Mouse (Mus musculus): ENCODE data around the gene Pde6d. TPM values are rescaled to one million over a fixed set of nuclear protein-coding genes. Genes with fewer than 3 reads are reported as not detected.
A peak's percentile ranks its signal among the peaks of the same experiment; 100 is the strongest.
"Not testable (repeated sequence)": the region's sequence is repeated elsewhere in the genome, so short reads cannot be mapped to it uniquely, and the experiment has no call there.

Pde6d gene
- total RNA-seq, 1 experiment from 2014 or later: 36.9 TPM

- peak; percentile 96 for DNase-seq
Observed at GRCm38 (mm10) chr1:86526116-86526788, 56.2 kb downstream of the Pde6d start, which contains the start of gene Ptma. TSS of gene Ptma (plus strand) at chr1:86526726.

GRCm38 (mm10) chr1:86525499-86526115, 56.8 kb downstream of the Pde6d start:
- DNase-seq: no peak

GRCm38 (mm10) chr1:86524619-86525498, 57.6 kb downstream of the Pde6d start:
- peak; percentile 99 for DNase-seq

- no peak for DNase-seq
Observed at GRCm38 (mm10) chr1:86523776-86524618, 58.4 kb downstream of the Pde6d start.

- DNase-seq: peak; percentile 47
Observed at GRCm38 (mm10) chr1:86522286-86522871, 60.0 kb downstream of the Pde6d start.

GRCm38 (mm10) chr1:86520361-86520760, 62.1 kb downstream of the Pde6d start:
- peak; percentile 29 for DNase-seq

- DNase-seq: no peak
Observed at GRCm38 (mm10) chr1:86517076-86517475, 65.4 kb downstream of the Pde6d start.

GRCm38 (mm10) chr1:86515715-86516410, 66.6 kb downstream of the Pde6d start:
- DNase-seq: no peak

GRCm38 (mm10) chr1:86513031-86513430, 69.4 kb downstream of the Pde6d start:
- DNase-seq: not testable (repeated sequence)

GRCm38 (mm10) chr1:86512154-86512720, 70.2 kb downstream of the Pde6d start:
- no peak for DNase-seq

- DNase-seq: no peak
Observed at GRCm38 (mm10) chr1:86510676-86511441, 71.6 kb downstream of the Pde6d start.

- no peak for DNase-seq
Observed at GRCm38 (mm10) chr1:86510266-86510665, 72.2 kb downstream of the Pde6d start.

- peak; percentile 87 for DNase-seq
Observed at GRCm38 (mm10) chr1:86509410-86509809, 73.0 kb downstream of the Pde6d start.

GRCm38 (mm10) chr1:86507866-86508265, 74.6 kb downstream of the Pde6d start:
- no peak for DNase-seq

GRCm38 (mm10) chr1:86506420-86506819, 76.0 kb downstream of the Pde6d start:
- no peak for DNase-seq

GRCm38 (mm10) chr1:86505461-86505860, 77.0 kb downstream of the Pde6d start:
- no peak for DNase-seq

GRCm38 (mm10) chr1:86504697-86505421, 77.6 kb downstream of the Pde6d start:
- DNase-seq: no peak

GRCm38 (mm10) chr1:86503906-86504696, 78.3 kb downstream of the Pde6d start:
- peak; percentile 96 for DNase-seq
